Mouse (Mus musculus): ENCODE results near the gene Cpeb3.
"Not testable (repeated sequence)": the region's sequence is repeated elsewhere in the genome, so short reads cannot be mapped to it uniquely, and the experiment has no call there.

Gene Cpeb3

DNA sequence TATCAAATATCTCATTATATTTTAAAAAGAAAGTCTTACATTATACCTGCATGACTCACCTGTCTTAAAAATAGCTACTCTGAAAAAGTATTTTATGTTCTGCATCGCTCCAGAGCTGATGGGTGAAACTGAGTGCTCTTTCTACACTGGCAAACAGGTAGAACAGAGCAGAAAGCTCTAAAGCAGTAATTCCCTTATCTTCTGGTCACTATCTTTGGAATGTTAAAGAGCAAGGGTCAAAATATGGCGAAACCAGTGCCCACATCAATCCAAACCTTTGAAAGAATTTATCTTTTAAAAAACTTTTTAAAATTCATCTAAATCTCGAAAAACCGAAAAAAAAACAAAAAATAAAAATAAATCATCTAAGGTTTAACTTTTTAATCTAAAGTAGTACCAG lies 52.4 kb downstream of the Cpeb3 start:
- no peak for DNase-seq (ENCODE audit: low read depth)

DNA sequence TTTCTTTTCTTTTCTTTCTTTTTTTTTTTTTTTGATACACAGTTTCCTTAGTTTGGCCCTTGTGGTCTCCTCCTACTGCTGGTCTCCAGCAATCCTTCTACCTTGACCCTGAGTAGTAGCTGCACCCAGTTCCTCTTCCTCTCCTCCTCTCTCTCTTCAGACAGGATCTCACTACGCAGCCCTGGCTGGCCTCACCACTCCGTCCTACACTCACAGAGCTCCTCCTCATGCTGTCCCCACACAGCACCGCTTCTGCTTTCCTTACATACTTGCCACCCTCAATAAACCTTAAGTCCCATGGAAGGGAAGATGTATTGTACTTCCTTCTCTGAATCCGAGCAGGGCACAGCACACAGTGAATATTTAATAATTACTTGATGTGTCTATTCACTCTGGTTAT lies 61.3 kb downstream of the Cpeb3 start:
- no peak for DNase-seq (ENCODE audit: low read depth)

DNA sequence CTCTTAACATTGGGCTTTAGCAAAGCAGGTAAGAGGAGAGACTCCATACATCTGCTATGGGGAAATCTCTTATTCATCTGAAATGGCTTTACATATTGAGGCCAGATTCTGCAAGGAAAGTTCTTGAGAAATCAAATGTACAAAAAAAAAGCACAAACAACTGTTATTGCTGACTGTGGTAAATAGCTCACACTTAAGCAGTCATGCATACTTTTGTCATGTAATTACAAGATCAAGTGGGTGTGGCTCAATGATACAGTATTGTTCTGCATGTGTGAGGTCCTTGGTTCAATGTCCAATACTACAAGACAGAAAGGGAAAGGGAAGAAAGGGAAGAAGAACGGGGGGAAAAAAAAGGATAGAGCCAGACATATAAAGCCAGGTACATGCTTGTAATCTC lies 62.6 kb downstream of the Cpeb3 start:
- no peak for DNase-seq (ENCODE audit: low read depth)

DNA sequence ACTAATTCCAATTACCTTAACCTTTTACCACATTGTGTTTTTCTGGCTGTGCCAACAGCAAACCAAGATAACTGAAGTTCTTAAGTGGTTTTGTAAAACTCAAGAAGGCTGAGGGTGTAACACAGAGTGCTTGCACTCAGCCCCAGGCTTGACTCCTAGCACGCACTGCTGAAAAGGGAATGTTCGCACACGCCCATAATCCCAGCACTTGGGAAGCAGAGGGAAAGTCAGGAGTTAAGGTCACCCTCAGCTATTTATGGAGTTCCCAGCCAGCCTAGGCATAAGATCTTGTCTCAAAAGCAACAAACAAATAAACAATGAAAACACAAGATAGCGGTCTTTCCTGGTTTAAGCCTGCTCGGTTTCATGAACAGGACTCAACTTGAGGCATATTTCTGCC lies 63.0 kb downstream of the Cpeb3 start:
- no peak for DNase-seq (ENCODE audit: low read depth)

DNA sequence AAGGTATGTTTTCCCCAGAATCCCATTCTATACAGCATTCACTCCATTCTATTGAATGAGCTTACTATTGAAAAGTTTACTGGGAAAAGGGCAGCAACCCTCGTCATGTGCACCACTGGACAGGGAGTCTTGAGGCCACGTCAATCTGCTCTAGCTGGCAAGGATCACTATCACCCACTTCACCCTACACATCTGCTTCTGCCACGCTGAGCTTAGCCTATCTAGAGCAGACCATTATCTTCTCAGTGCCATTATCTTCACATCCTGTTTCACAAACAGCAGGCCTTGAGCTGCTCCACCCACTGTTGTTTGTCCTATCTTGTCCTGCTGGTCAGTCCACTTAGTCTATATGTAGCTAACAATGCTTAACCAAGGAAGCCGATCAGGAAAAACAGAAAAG lies 66.8 kb downstream of the Cpeb3 start:
- no peak for DNase-seq (ENCODE audit: low read depth)

DNA sequence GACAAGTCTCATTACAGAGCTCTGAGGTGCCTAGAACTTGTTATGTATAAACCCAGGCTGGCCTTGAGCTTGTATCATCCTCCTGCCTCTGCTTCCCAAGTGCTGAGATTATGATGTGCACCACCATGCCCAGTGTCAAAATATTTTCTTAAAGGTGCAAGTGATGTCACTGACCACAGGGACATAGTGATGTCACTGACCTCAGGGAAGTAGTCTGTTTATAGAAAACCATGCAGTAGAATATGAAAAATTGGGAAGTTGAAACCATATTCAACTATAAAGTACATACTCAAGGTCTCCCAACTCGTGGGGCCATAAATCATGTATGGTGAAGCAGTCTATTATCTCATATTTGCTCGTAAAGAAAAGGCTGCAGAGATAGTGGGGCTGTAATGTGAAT lies 71.3 kb downstream of the Cpeb3 start:
- DNase-seq (ENCODE audit: low read depth), result peak; percentile 18

DNA sequence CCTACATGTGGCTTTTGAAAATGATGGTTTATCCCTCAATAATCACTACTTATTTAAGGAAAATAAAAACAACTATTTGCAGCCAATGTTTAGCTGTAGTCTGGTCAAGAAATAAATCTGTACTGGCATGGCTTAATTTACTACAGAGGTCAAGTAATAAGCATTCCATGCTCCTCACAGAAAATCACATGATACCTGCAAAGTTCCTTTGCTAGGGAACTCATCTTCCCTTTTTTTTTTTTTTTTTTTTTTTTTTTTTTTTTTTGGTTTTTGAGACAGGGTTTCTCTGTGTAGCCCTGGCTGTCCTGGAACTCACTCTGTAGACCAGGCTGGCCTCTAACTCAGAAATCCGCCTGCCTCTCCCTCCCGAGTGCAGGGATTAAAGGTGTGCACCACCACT lies 72.9 kb downstream of the Cpeb3 start:
- not testable (repeated sequence) for DNase-seq (ENCODE audit: low read depth)

DNA sequence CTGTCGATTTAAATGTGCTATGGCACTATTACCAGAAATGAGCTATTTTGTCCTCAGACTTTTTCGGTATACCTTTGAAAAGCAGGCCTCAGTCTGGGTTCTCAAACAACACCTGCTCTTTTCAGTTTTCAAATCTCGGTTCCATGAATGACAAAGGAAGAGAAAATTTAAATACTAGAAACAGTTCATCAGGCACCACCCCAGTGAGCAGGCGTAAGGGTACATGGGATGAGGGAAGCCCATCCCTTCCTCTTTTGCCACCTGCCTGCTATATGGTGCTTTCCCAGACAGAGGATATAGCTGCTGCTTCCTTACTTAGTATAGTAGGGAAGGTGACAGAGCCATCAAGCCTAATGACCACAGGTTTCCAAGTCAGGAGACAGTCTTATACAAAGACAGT lies 74.7 kb downstream of the Cpeb3 start:
- no peak for DNase-seq (ENCODE audit: low read depth)

DNA sequence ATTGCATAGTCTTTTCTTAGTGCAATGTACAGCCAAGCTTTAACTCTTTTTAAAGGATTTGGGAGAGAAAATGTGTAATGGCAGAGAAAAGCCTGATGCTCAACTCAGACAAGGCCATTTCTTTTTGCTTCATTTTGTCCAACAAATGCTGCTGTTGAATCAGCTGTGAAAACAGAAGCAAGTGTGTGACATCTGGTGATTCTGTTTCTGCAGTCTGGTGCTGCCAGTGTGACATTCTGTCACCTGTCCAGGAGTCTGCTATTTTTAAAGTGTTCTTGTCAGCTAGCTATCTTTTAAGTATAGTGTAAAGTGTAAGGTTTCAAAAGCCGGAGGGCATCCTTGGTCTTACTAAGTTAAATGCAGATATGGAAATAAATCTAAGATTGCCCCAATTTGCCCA lies 76.7 kb downstream of the Cpeb3 start:
- DNase-seq (ENCODE audit: low read depth), result no peak

DNA sequence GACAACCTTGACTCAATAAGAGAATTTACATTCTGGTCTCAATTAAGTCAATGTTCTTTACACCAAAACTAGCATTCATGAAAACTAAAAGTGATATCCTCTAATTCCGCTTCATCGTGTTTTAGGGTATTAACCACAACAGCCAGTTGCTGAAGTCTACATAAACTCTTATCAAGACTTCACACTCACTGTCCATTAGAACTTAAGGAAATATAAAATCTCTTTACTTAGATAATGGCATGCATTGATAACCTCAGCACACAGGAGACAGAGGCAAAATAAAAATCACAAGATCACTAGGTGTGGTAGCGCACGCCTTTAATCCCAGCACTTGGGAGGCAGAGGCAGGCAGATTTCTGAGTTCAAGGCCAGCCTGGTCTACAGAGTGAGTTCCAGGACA lies 79.9 kb downstream of the Cpeb3 start:
- DNase-seq (ENCODE audit: low read depth), result no peak

DNA sequence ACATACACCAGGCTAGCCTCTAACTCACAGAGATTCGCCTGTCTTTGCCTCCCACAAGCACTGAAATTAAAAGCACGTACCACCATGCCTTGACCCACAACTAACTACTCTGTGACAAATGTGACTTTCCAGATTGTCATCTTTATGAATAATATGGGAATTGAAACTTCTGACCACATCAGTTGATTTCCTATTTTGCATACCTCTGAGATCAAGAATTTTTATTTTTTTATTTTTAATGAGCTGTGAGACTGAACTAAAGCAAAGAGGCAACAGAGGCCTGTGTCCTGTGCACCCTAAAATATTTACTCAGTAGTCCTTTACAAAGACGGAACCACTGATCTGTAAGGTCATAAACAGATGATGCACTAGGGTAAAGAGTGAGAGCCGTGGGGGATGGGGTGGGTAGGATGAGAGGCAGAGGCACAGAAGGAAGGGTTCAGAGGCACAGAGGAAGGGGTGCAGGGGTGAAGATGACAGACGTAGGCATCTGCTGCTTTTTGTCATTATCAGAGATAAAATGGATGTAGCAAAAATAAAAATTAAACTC lies 81.3 kb downstream of the Cpeb3 start:
- no peak for DNase-seq (ENCODE audit: low read depth)

DNA sequence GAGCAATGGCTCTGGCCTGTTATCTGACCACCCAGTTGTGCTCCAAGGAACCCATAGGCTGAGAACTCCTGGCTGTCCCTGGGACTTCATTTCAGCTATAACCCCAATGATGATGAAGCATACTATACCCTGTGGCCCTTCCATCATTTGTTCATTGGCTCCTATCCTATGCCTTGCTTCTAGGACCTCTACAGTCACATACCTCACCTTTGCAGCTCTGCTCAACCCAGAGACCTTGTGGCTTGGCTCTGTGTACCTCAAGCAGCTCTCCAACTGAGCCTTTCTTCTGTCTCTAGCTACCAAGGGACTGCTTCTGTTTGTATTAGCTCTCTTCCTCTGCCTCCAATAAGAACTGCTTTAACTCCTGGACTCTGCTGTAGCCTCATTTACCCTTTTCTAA lies 83.4 kb downstream of the Cpeb3 start:
- DNase-seq (ENCODE audit: low read depth), result no peak

DNA sequence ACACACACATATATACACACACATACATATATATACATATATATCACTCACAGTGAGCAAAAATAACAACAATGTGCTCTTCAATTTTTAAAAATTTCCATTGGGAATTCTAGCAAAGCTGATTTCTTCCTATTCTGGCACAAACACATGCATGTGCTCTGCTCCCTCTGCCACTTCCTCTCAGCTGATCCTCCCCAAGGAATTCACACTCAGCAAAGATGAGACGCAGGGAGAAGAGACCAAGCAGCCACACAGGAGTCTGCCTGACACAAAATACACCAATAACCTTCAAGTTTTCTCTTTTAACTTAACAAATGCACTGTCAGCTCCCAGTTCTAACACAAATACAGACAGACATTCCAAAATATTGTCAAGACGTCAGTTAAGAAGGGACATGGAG lies 89.1 kb downstream of the Cpeb3 start:
- no peak for DNase-seq (ENCODE audit: low read depth)

DNA sequence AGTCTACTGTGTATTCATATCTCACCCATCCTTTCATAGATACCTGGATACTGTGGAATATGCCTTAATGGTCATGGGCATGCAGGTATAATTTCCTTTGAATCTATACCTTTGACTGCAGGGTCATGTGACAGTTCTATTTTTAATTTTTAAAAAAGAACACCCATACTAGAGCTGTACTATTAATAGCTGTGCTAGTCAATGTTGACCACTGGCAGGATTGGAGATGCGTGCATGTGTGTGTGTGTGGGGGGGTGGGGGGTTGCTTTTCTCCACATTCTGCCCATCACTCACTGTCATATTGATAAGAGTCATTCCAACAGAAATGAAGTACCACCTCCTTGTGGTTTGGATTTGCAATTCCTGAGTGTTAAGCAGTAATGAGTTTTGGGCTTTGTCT lies 92.6 kb downstream of the Cpeb3 start:
- DNase-seq (ENCODE audit: low read depth), result no peak

DNA sequence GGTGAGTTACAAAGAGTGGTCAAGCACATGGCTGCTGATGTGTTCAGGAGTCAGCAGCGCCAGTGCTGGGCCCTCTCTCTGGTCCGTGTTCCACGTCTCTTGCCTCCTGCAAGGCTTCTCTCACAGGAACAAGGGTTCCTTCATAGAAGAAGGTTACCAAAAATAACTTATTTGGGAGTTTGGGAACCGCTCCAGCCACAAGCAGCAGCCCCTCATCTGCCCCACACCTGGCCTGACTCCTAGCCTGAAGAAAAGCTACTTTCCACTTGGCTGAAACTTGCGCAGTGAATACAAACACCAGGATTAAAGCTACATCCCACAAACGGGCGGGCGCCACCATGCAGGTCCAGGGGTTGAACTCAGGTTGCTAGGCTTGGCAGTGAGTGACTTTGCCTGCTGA lies 93.0 kb downstream of the Cpeb3 start:
- DNase-seq (ENCODE audit: low read depth), result no peak

DNA sequence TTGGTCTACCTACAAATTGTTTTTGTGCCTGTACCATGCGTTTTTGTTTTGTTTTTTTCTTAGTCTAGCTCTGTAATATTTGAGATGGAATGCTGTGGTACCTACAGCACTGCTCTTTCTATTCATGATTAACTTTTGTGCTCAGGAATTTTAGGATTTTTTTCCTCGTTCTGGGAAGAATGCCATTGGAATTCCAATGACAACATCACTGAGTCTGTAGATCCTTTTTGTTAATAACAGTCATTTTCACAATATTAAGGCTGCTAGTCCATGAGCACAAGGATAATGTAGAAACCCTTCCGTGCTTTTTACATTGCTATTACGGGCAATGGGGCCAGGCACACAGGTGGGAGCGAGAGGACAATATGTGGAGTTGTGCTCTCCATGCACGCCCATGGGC lies 96.6 kb downstream of the Cpeb3 start:
- no peak for DNase-seq (ENCODE audit: low read depth)

DNA sequence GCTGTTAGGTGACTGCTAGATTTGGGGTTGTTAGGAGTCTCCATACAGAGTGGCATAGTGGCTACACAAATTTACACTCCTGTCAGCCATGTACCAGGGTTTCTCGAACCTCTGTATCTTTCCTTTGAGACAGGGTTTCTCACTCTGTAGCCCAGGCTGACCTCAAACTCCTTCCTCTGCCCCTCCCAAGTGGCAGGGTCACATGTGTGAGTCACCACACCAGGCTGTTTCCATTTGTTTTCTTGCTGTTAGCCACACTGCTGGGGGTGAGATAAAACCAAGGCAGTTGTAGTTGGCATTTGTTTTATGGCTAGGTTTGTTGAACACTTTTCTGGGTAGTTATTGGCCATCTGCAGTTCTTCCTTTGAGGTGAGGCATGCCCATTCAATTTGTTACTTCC lies 97.9 kb downstream of the Cpeb3 start:
- DNase-seq (ENCODE audit: low read depth), result peak; percentile 17

DNA sequence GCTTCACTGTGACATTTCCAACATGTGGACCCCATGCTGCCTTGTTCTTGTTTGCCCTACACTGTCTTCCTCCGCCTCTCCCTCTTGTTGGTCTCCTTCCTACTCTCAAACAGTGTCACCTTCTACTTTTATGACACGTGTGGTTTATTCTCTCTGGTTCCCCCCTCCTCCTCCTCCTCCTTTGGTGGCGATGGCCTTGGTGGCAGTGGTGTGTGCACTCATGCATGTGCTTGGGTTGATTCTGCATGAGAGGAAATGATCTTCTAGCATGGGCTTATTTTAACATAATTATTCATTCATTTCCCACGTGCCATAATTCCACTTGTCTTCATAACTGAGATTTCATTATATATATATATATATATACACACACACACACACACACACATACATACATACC lies 98.5 kb downstream of the Cpeb3 start:
- no peak for DNase-seq (ENCODE audit: low read depth)

DNA sequence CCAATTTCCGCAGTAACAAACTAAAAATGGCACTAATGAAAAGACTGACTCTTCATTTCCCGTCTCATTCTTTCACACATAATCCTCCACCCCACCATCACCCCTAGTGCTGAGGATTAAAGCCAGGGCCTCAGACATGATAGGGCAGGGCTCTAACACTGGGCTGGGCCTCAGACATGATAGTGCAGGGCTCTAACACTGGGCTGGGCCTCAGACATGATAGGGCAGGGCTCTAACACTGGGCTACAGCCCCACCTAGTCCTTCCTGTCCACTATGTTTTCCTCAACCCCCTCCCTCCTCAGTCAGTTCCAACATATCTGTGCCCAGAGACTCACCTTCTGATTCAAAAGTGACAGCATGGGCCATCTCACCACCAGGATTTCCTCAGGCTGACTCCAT lies 107.7 kb downstream of the Cpeb3 start:
- DNase-seq (ENCODE audit: low read depth), result no peak

DNA sequence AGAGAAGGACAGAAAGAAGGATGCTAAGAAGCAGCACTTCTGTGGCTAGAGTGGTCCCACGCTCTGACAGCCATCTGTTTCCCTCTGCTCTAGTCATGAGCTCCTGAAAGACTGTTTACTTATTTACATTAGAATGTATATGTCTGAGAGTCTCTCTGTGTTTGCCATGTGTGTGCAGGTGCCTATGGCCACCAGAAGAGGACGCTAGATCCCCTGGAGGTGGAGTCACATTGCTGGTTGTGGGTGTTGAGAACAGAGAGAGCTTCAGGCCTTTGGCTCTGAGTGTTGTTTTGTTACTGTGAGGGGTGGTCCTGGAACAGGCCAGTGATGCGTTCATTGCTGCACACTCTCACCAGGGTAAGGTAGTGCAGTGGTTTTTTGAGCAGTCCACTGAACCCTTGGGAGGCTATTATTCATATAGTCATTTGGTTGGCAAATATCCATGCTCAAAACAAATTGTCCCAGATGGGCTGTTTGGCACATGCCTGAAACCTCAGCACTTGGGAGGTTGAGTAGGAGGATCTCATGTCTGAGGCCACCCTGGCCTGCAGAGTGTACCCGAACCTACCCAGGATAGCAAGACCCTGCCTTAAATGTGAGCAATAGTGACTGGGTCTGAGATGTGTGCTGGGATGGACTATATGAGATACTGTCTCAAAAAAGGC lies 112.6 kb downstream of the Cpeb3 start:
- no peak for DNase-seq (ENCODE audit: low read depth)

DNA sequence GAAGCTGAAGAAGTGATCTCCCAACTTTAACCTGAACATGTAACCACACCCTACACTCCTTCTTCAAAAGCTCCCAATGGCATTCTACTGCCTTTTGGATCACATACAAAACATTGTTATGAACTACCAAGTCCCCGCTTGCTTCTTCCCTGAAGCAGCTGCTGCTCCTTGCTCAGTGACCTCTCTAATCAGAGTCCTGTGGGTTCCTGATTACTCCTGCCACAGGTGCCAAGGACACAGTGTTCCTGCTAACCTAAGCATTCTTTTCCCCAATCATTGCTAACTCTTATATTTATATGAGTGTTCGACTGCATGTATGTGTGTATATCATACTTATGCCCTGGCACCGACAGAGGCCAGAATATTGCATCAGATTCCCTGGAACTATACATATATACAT lies 115.2 kb downstream of the Cpeb3 start:
- DNase-seq (ENCODE audit: low read depth), result no peak

DNA sequence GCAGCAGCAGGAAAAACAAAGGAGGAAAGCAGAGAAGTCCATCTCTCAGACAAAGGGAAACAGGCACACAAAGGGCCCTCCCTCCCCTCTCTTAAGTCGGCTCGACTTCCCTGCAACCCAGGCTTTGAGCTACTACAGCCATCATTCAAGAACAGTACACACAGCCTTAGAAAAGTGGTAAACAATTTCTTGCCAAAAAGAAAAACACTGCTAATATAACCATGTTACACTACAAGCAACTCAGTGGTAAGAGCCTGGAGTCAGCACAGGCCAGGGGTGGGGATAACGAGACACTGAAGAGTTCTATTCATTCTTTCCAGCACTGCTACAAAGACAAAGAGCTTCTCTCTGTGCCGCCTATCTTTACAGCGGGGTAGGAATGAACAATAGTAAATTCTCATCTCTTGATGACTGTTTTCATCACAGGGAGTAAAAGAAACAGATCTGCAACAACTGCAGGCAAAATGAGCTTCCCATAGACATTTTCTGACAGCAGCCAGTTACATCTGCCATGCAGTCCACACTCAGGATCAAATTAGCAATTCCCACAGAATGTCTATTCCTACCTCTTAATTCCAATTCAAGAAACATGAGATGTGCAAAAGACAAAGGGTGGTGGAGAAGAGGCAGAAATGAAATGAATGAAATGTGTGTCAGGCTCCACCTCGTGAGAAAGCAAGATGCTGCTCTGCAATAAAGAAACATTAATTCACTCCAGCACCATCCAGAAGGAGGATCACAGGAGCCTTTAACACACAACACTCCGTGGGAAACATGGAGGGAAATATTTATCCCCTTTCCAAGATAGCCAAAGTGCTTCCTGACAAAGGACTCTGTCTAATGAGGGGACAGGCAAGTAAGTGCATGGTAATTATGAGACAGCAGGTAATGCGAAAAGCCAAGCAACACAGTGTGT lies 118.0 kb downstream of the Cpeb3 start:
- DNase-seq (ENCODE audit: low read depth), result no peak

DNA sequence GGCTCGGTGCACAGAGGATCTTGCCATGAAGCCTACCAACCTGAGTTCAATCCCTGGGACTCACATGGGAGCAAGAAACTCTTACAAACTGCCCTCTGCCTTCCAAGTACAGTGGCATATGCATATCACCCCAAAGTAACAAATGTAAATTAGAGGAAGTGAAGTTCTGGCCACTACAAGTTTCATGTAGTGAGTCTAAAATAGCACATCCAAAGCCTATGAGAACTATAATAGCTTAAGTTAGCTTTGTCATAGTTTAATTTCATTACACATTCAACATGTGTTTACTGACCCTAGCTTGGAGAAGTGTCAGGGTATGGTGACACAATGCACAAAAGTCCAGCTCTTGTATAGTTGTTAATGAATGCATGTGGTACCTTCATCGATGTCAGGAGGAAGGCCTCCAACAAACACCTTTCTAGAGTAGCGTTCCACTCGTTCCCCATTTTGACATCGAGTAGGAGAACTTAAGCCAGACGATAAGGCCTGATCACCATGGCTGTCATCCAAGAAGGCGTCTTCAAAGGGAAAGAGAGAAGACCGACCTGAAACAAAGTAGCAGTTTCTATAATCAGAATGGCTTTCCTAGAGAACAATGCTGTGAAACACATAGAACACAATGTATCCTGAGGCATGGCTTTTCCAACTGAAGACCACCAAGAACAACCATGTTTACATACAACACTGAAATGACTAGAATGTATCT lies 120.2 kb downstream of the Cpeb3 start:
- DNase-seq (ENCODE audit: low read depth), result no peak
